Mouse (Mus musculus): ENCODE data around the gene Tbcd. TPM values are rescaled to one million over a fixed set of nuclear protein-coding genes. Genes with fewer than 3 reads are reported as not detected.

Tbcd gene
- polyA plus RNA-seq, 1 experiment from 2014 or later: 16.6 TPM

DNA sequence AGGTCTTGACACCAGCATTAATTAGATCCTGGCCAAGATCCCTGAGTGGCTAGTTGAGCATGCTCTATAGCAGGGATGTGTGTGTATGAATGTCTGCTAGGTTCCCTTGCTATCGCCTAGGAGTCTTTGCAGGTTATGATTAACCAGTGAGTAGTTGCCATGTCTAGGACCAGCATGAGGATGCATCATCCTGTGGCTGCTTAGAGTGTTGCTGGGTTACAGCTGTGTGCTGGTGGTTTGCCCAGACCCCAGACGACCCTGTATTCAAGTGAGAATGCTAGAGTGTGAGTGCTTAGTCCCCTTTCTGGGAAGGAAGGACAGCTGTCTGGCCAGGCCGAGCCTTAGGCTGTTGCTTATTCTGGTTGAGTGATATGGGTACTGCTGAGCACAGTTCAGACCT, 106.8 kb downstream of the Tbcd start:
- no peak overlapping the region for H3K4me2 ChIP-seq (ENCODE audit: low read length)
- H3K9me3 ChIP-seq (ENCODE audit: control insufficient read depth, low read length): peaks cover 2% of the 10 kb centered on the region; the same call in 1 of the 2 replicates
- no peak overlapping the region for H3K27ac ChIP-seq (replicated peaks in 1 of 2; ENCODE audit: control insufficient read depth in 1 of 2, insufficient read depth in 1 of 2, low read depth in 2 of 2, low read length in 2 of 2)
- H3K4me1 ChIP-seq (ENCODE audit: control insufficient read depth in 2 of 2, insufficient read depth in 2 of 2, low read length in 2 of 2): no peaks in the 10 kb centered on the region
- 0 out of 2 replicates have a peak, but pooled peaks cover 5% of the 10 kb centered on the region for H3K36me3 ChIP-seq (ENCODE audit: control insufficient read depth, insufficient read depth, low read length)
- no peak for ATAC-seq (ENCODE audit: insufficient number of reproducible peaks, insufficient read depth, low FRiP score, low read depth)
- no peak overlapping the region for H3K4me3 ChIP-seq (ENCODE audit: control insufficient read depth in 1 of 2, insufficient read depth in 1 of 2, low read depth in 1 of 2, low read length in 2 of 2)
- H3K27me3 ChIP-seq (ENCODE audit: control insufficient read depth, insufficient read depth, low read length): no peaks in the 10 kb centered on the region
- H3K9ac ChIP-seq (ENCODE audit: low read length): no peak overlapping the region
- 87% methylated on average over 3 of the region's 3 CpGs for WGBS

DNA sequence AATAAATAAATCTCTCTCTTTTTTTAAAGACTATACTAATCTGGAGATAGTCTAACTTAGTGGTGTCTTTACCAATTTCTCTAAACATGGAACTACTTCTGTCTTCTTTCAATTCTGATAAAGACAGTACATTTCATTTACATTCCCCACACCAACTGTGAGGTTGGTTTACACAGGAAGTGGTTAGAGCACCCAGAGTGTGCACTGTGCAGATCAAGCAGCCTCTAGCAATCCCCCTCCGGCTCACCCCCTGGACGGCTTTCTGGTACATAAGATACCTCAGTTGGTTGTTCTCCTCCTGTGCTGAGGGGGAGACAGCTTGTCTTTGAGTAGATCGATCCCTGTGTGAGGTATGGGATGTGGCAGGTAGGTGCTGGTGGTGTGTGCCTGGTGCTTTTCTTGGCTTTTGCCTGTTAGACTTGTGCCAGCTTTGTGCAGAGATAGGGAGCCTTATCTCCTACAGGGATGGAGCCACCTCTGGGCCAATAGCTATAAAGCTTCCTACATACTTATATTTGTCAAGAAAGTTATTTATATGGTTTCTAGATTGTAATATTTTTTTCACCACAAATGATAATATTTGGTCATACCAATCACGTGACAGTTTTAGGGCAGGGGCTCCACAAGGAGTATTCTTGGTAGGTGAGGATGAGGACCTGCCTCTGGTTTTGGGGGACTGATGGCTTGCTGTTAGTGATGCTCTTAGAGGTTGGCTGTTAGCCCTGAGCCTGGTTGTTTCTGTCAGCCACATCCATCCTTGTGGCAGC, 108.0 kb downstream of the Tbcd start:
- no peaks in the 10 kb centered on the region for H3K4me1 ChIP-seq (ENCODE audit: control insufficient read depth in 2 of 2, insufficient read depth in 2 of 2, low read length in 2 of 2)
- no peak overlapping the region for H3K4me2 ChIP-seq (ENCODE audit: low read length)
- no peak for ATAC-seq (ENCODE audit: insufficient number of reproducible peaks, insufficient read depth, low FRiP score, low read depth)
- 81% methylated on average over 4 of the region's 4 CpGs for WGBS
- H3K27me3 ChIP-seq (ENCODE audit: control insufficient read depth, insufficient read depth, low read length): no peaks in the 10 kb centered on the region
- no peak overlapping the region for H3K27ac ChIP-seq (replicated peaks in 1 of 2; ENCODE audit: control insufficient read depth in 1 of 2, insufficient read depth in 1 of 2, low read depth in 2 of 2, low read length in 2 of 2)
- no peak overlapping the region for H3K4me3 ChIP-seq (ENCODE audit: control insufficient read depth in 1 of 2, insufficient read depth in 1 of 2, low read depth in 1 of 2, low read length in 2 of 2)
- peaks cover 2% of the 10 kb centered on the region; the same call in 1 of the 2 replicates for H3K9me3 ChIP-seq (ENCODE audit: control insufficient read depth, low read length)
- H3K9ac ChIP-seq (ENCODE audit: low read length): no peak overlapping the region
- 0 out of 2 replicates have a peak, but pooled peaks cover 6% of the 10 kb centered on the region for H3K36me3 ChIP-seq (ENCODE audit: control insufficient read depth, insufficient read depth, low read length)

DNA sequence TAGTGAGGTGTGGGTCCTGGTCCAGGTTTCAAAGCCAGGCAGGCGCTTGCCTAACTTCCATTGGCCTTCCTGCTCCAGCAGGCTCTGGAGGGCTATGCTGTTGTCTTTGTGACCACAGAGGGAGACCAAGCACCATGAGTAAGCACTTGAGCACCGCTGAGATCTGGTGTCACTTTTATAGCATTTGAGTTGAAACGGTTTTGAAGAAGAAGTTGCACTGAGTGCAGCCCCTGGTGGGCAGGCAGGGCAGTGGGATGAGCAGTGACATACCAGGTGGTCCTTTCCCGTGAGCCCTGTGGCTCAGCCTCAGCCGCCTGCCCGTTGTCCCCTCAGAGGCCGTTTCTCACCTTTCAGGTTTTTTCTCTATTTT, 108.5 kb downstream of the Tbcd start:
- Histone ChIP-seq H3K4me3 (ENCODE audit: control insufficient read depth in 1 of 2, insufficient read depth in 1 of 2, low read depth in 1 of 2, low read length in 2 of 2) (no peak overlapping the region), H3K4me1 (ENCODE audit: control insufficient read depth in 2 of 2, insufficient read depth in 2 of 2, low read length in 2 of 2) (no peaks in the 10 kb centered on the region), H3K9me3 (ENCODE audit: control insufficient read depth, low read length) (peaks cover 2% of the 10 kb centered on the region; the same call in 1 of the 2 replicates), H3K36me3 (ENCODE audit: control insufficient read depth, insufficient read depth, low read length) (0 out of 2 replicates have a peak, but pooled peaks cover 11% of the 10 kb centered on the region), H3K9ac (ENCODE audit: low read length) (no peak overlapping the region), H3K27ac (replicated peaks in 1 of 2; ENCODE audit: control insufficient read depth in 1 of 2, insufficient read depth in 1 of 2, low read depth in 2 of 2, low read length in 2 of 2) (no peak overlapping the region), H3K27me3 (ENCODE audit: control insufficient read depth, insufficient read depth, low read length) (no peaks in the 10 kb centered on the region), H3K4me2 (ENCODE audit: low read length) (no peak overlapping the region)
- ATAC-seq (ENCODE audit: insufficient number of reproducible peaks, insufficient read depth, low FRiP score, low read depth): no peak
- 73% methylated on average over 7 of the region's 7 CpGs for WGBS

DNA sequence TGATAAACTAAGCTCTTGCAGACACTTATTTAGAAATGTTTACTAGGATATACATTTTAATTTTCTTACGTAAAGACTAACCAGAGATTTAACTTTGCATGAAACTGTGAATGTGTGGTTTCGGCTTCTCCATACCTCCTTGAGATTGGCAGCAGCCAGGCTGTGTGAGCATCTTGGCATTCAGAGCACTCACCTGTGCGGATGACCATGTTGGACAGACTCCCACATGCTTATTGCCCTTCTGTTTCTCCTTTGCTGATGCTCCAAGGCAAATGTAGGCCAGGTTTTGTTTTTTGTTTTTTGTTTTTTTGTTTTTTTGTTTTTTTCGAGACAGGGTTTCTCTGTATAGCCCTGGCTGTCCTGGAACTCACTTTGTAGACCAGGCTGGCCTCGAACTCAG, 111.6 kb downstream of the Tbcd start:
- no peaks in the 10 kb centered on the region for H3K4me1 ChIP-seq (ENCODE audit: control insufficient read depth in 2 of 2, insufficient read depth in 2 of 2, low read length in 2 of 2)
- no peak overlapping the region for H3K27ac ChIP-seq (replicated peaks in 1 of 2; ENCODE audit: control insufficient read depth in 1 of 2, insufficient read depth in 1 of 2, low read depth in 2 of 2, low read length in 2 of 2)
- no peak overlapping the region for H3K9ac ChIP-seq (ENCODE audit: low read length)
- 86% methylated on average over 5 of the region's 5 CpGs for WGBS
- no peak overlapping the region for H3K4me2 ChIP-seq (ENCODE audit: low read length)
- H3K36me3 ChIP-seq (ENCODE audit: control insufficient read depth, insufficient read depth, low read length): 0 out of 2 replicates have a peak, but pooled peaks cover 6% of the 10 kb centered on the region
- no peak overlapping the region for H3K4me3 ChIP-seq (ENCODE audit: control insufficient read depth in 1 of 2, insufficient read depth in 1 of 2, low read depth in 1 of 2, low read length in 2 of 2)
- ATAC-seq (ENCODE audit: insufficient number of reproducible peaks, insufficient read depth, low FRiP score, low read depth): no peak
- no peaks in the 10 kb centered on the region for H3K27me3 ChIP-seq (ENCODE audit: control insufficient read depth, insufficient read depth, low read length)
- H3K9me3 ChIP-seq (ENCODE audit: control insufficient read depth, low read length): no peaks in the 10 kb centered on the region

DNA sequence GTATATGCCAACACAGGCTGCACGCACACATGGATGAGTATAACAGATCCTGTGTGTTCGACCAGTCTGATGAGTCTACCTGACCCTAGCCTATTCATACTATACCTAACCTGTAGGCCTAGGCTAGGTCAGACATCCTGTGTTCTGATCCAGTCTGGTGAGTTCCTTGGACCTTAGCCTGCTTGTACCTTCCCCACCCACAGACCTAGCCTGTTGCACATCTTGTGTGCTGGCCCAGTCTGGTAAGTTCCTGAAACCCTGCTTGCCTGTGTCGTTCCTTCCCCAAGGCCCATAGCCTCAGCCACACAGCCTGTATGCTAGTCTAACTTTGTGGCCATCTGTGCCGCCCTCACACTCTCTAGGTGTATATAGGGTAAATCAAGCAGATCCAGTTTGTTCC, 112.5 kb downstream of the Tbcd start:
- Histone ChIP-seq H3K27me3 (ENCODE audit: control insufficient read depth, insufficient read depth, low read length) (no peaks in the 10 kb centered on the region), H3K4me1 (ENCODE audit: control insufficient read depth in 2 of 2, insufficient read depth in 2 of 2, low read length in 2 of 2) (no peaks in the 10 kb centered on the region), H3K27ac (replicated peaks in 1 of 2; ENCODE audit: control insufficient read depth in 1 of 2, insufficient read depth in 1 of 2, low read depth in 2 of 2, low read length in 2 of 2) (no peak overlapping the region), H3K9ac (ENCODE audit: low read length) (no peak overlapping the region), H3K4me2 (ENCODE audit: low read length) (no peak overlapping the region), H3K9me3 (ENCODE audit: control insufficient read depth, low read length) (no peaks in the 10 kb centered on the region), H3K4me3 (ENCODE audit: control insufficient read depth in 1 of 2, insufficient read depth in 1 of 2, low read depth in 1 of 2, low read length in 2 of 2) (no peak overlapping the region), H3K36me3 (ENCODE audit: control insufficient read depth, insufficient read depth, low read length) (0 out of 2 replicates have a peak, but pooled peaks cover 6% of the 10 kb centered on the region)
- WGBS: 93% methylated on average over 4 of the region's 4 CpGs
- no peak for ATAC-seq (ENCODE audit: insufficient number of reproducible peaks, insufficient read depth, low FRiP score, low read depth)

DNA sequence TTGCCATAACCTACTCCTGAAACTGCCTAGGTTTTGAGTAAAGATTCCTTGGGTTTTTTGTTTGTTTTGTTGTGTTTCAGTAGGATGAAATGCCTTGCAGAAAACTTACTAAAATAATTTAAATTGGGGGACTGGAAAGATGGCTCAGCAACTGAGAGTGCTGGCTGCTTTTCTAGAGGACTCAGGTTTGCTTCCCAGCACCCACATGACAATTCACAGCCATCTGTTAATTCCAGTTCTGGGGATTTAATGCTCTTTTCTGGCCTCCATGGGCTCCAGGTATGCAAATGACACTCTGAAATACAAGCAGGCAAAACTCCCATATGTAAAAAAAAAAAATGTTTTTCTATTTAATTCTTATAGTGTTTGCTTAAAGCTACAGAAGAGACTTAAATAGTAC, 130.1 kb downstream of the Tbcd start:
- no peak overlapping the region for H3K4me3 ChIP-seq (ENCODE audit: control insufficient read depth in 1 of 2, insufficient read depth in 1 of 2, low read depth in 1 of 2, low read length in 2 of 2)
- peaks cover 20% of the 10 kb centered on the region for H3K36me3 ChIP-seq (ENCODE audit: control insufficient read depth, insufficient read depth, low read length)
- H3K9me3 ChIP-seq (ENCODE audit: control insufficient read depth, low read length): no peaks in the 10 kb centered on the region
- no peaks in the 10 kb centered on the region for H3K27me3 ChIP-seq (ENCODE audit: control insufficient read depth, insufficient read depth, low read length)
- no peaks in the 10 kb centered on the region; a peak in 1 of 4 replicates for H3K4me1 ChIP-seq (ENCODE audit: control insufficient read depth in 2 of 2, insufficient read depth in 2 of 2, low read length in 2 of 2)
- ATAC-seq (ENCODE audit: insufficient number of reproducible peaks, insufficient read depth, low FRiP score, low read depth): no peak
- no peak overlapping the region for H3K27ac ChIP-seq (replicated peaks in 1 of 2; ENCODE audit: control insufficient read depth in 1 of 2, insufficient read depth in 1 of 2, low read depth in 2 of 2, low read length in 2 of 2)
- no peak overlapping the region for H3K9ac ChIP-seq (ENCODE audit: low read length)
- H3K4me2 ChIP-seq (ENCODE audit: low read length): no peak overlapping the region

DNA sequence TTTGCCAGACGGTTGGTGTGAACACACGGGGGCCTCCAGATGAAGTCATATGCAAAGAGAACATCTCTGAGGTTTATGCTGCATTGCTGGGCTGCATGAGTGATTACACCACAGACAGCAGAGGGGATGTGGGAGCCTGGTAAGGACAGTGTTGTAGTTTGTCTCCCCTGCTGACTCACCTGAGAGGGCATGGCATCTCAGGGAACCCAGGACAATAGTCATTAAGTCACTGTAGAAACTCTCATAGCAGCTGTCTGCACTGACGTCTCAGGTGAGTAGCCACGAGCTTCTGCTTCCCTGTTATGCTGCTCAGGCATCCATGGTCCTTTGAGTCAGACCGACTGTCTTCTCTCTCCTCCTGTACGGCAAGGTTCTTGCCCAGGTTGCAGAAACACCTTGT, 145.5 kb downstream of the Tbcd start:
- Histone ChIP-seq H3K4me1 (ENCODE audit: control insufficient read depth in 2 of 2, insufficient read depth in 2 of 2, low read length in 2 of 2) (no peaks in the 10 kb centered on the region), H3K36me3 (ENCODE audit: control insufficient read depth, insufficient read depth, low read length) (peaks cover 54% of the 10 kb centered on the region), H3K27me3 (ENCODE audit: control insufficient read depth, insufficient read depth, low read length) (no peaks in the 10 kb centered on the region), H3K4me3 (ENCODE audit: control insufficient read depth in 1 of 2, insufficient read depth in 1 of 2, low read depth in 1 of 2, low read length in 2 of 2) (no peak overlapping the region), H3K9ac (ENCODE audit: low read length) (no peak overlapping the region), H3K4me2 (ENCODE audit: low read length) (no peak overlapping the region), H3K9me3 (ENCODE audit: control insufficient read depth, low read length) (no peaks in the 10 kb centered on the region), H3K27ac (replicated peaks in 1 of 2; ENCODE audit: control insufficient read depth in 1 of 2, insufficient read depth in 1 of 2, low read depth in 2 of 2, low read length in 2 of 2) (no peak overlapping the region)
- no peak for ATAC-seq (ENCODE audit: insufficient number of reproducible peaks, insufficient read depth, low FRiP score, low read depth)
- 83% methylated on average over 6 of the region's 6 CpGs for WGBS

DNA sequence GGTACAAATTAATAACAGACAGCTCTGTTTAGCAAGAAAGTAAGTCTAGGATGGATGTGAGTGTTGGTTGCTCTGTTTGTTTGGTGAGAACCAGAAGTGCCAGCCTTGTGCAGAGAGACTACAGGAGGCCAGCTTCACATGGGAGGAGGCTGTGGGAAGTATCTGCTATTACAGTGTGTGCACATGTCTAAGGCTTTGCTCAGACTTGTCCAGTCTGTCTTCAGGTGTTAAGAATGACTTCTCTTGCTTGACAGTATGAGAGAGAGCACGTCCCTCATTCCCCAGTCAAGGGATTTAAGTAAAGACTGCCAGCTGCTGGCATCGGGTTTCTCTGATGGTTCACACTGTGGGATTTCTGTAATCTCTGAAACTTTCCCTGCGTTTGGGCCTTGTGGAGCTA, 149.7 kb downstream of the Tbcd start:
- no peak overlapping the region for H3K9ac ChIP-seq (ENCODE audit: low read length)
- WGBS: 72% methylated on average over 3 of the region's 3 CpGs
- no peaks in the 10 kb centered on the region for H3K9me3 ChIP-seq (ENCODE audit: control insufficient read depth, low read length)
- no peak for ATAC-seq (ENCODE audit: insufficient number of reproducible peaks, insufficient read depth, low FRiP score, low read depth)
- no peak overlapping the region for H3K4me2 ChIP-seq (ENCODE audit: low read length)
- no peaks in the 10 kb centered on the region for H3K4me1 ChIP-seq (ENCODE audit: control insufficient read depth in 2 of 2, insufficient read depth in 2 of 2, low read length in 2 of 2)
- H3K27ac ChIP-seq (replicated peaks in 1 of 2; ENCODE audit: control insufficient read depth in 1 of 2, insufficient read depth in 1 of 2, low read depth in 2 of 2, low read length in 2 of 2): no peak overlapping the region
- H3K4me3 ChIP-seq (ENCODE audit: control insufficient read depth in 1 of 2, insufficient read depth in 1 of 2, low read depth in 1 of 2, low read length in 2 of 2): no peak overlapping the region
- no peaks in the 10 kb centered on the region for H3K27me3 ChIP-seq (ENCODE audit: control insufficient read depth, insufficient read depth, low read length)
- H3K36me3 ChIP-seq (ENCODE audit: control insufficient read depth, insufficient read depth, low read length): peaks cover 65% of the 10 kb centered on the region
